Mouse (Mus musculus) forebrain, embryonic 16.5 days (tissue): ENCODE results near the gene Med31. TPM values are rescaled to one million over a fixed set of nuclear protein-coding genes. Genes with fewer than 3 reads are reported as not detected.
"Not testable (repeated sequence)": the region's sequence is repeated elsewhere in the genome, so short reads cannot be mapped to it uniquely, and the experiment has no call there.

ENCODE experiments used
- ATAC-seq: fragments of 200-750 bp; cut with Nextera tagmentation; 2 replicates; pipeline ENCODE4 v1.8.0; 2017; ENCODE audit warnings: mild to moderate bottlenecking, moderate library complexity
- H3K27ac ChIP-seq: fragments of 300-500 bp; sonication (generic); 2 replicates; pipeline ENCODE4 v1.5.1; 2014; ENCODE audit warnings: low read length, control low read depth
- H3K27me3 ChIP-seq: fragments of 300-500 bp; sonication (generic); replicated peaks from 2 replicates; pipeline ENCODE4 v1.6.1; 2014; ENCODE audit warnings: low read length; ENCODE audit not compliant: control insufficient read depth, insufficient read depth
- H3K36me3 ChIP-seq: fragments of 300-500 bp; sonication (generic); 2 replicates; pipeline ENCODE4 v1.6.1; 2014; ENCODE audit not compliant: control insufficient read depth, insufficient read depth
- H3K4me1 ChIP-seq: fragments of 300-500 bp; sonication (generic); replicated peaks from 2 replicates; pipeline ENCODE4 v1.6.1; 2014; ENCODE audit warnings: low read length; ENCODE audit not compliant: control insufficient read depth, insufficient read depth
- H3K4me2 ChIP-seq: fragments of 300-500 bp; sonication (generic); 2 replicates; pipeline ENCODE4 v1.6.1; 2014; ENCODE audit warnings: mild to moderate bottlenecking, low read length, control low read depth
- H3K4me3 ChIP-seq: fragments of 300-500 bp; sonication (generic); replicated peaks from 2 replicates; pipeline ENCODE4 v1.5.1; 2014; ENCODE audit warnings: mild to moderate bottlenecking, low read length, control low read depth
- H3K9ac ChIP-seq: fragments of 300-500 bp; sonication (generic); replicated peaks from 2 replicates; pipeline ENCODE4 v1.6.1; 2014; ENCODE audit warnings: low read depth, low read length, control low read depth
- H3K9me3 ChIP-seq: fragments of 300-500 bp; sonication (generic); 2 replicates; pipeline ENCODE4 v1.6.1; 2016; ENCODE audit warnings: low read length; ENCODE audit not compliant: control insufficient read depth
- WGBS: fragments of 180-500 bp; shearing (Covaris S2); extraction: QIAGEN DNeasy Blood & Tissue Kit; methylation state at CpG from one replicate; pipeline ENCODE4 v1.1.7; 2014; 5-methylcytosine and 5-hydroxymethylcytosine counted together
- polyA plus RNA-seq: library from polyadenylated mRNA; unstranded; fragments of >200 nt; fragmentation: Nextera tagmentation; extraction: Ambion mirVana; gene quantifications from 2 replicates; pipeline ENCODE4 v1.2.1, GENCODE M21; 2015

Gene Med31
- polyA plus RNA-seq, 1 experiment from 2014 or later = 67.8 TPM

GRCm38 (mm10) chr11:72176553-72176952, 38.8 kb downstream of the Med31 start:
- 17% methylated on average over 3 of the region's 3 CpGs for WGBS
- 0 out of 2 replicates have a peak, but pooled peaks have one; percentile 6 for ATAC-seq
- H3K36me3 ChIP-seq = peaks cover 9% of the 10 kb centered on the region

DNA sequence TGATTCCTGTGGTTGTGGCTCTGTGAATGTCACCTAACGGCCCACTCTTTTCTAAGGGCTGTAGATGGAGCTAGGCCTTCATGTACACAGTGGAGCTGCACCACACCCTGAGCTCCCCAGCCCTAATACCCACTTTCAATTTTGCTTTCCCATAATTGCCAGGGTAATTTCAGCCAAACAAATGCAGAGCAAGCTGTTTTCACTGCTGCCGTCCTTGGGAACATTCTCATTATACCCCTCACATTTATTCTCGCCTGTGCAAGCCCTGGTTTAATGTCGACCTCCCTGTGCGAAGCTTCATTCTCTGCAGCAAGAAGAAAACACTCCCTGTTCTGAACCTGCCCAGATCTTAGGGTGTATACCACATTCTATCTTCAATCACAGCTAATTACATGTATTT, 39.4 kb downstream of the Med31 start:
- ATAC-seq = peak; percentile 43; the same call in 1 of the 2 replicates

More at GRCm38 (mm10) chr11:72176553-72176952, 38.8 kb downstream of the Med31 start:
- Histone ChIP-seq H3K4me2 (no peak overlapping the region), H3K27ac (no peak overlapping the region), H3K4me1 (no peaks in the 10 kb centered on the region), H3K27me3 (no peaks in the 10 kb centered on the region), H3K9me3 (no peaks in the 10 kb centered on the region), H3K4me3 (no peak overlapping the region), H3K9ac (no peak overlapping the region)

DNA sequence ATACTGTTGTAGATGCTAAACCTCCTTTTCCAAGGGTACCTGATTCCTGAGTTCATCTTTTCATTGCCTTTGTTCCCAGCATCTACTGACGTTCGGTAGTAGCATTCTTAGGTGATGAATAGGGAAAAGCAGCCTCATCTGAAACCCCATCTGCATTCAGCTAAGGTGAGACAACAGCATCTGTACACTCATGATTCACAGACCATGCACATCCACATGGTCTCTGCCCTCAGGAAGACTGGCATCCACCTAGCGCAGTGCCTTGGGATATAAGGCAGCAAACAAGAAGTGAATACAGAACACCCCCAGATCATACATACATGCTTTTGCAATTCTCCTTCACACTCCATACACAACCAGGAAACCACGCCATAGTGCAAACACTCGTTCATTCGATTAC, 40.7 kb downstream of the Med31 start:
- 92% methylated on average over 6 of the region's 6 CpGs for WGBS
- Histone ChIP-seq H3K9ac (no peak overlapping the region), H3K4me1 (no peaks in the 10 kb centered on the region), H3K27me3 (no peaks in the 10 kb centered on the region), H3K9me3 (no peaks in the 10 kb centered on the region), H3K4me3 (no peak overlapping the region), H3K36me3 (peaks cover 9% of the 10 kb centered on the region), H3K4me2 (no peak overlapping the region), H3K27ac (no peak overlapping the region)
- no peak for ATAC-seq

More for the DNA sequence above, 39.4 kb downstream of the Med31 start:
- Histone ChIP-seq H3K4me1 (no peaks in the 10 kb centered on the region), H3K27ac (no peak overlapping the region), H3K36me3 (peaks cover 9% of the 10 kb centered on the region), H3K4me2 (no peak overlapping the region), H3K4me3 (no peak overlapping the region), H3K27me3 (no peaks in the 10 kb centered on the region), H3K9me3 (no peaks in the 10 kb centered on the region), H3K9ac (no peak overlapping the region)
- 40% methylated on average over 5 of the region's 5 CpGs for WGBS

DNA sequence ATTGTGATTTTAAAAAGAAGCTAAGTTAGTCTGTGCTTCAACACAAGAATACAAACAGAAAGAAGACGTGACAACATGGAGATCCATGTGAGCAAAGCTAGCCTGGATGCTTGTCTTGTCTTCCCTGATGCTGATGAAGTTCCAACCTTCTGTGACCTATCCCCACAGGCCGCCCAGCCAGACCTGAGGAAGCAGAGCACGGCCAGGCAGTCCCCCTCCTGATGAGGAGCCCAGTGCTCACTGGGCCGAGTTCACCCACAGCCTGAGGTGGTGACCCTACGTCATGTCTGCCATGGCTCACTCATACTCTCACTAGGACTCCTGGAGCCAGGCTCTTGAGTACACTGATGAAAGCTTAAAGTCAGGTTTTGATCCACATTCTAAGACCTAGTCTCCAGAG, 41.9 kb downstream of the Med31 start:
- no peak overlapping the region for H3K27ac ChIP-seq
- H3K4me2 ChIP-seq = no peak overlapping the region
- ATAC-seq = no peak
- no peak overlapping the region for H3K9ac ChIP-seq
- peaks cover 11% of the 10 kb centered on the region for H3K36me3 ChIP-seq
- WGBS = 96% methylated on average over 5 of the region's 5 CpGs
- H3K9me3 ChIP-seq = no peaks in the 10 kb centered on the region
- no peaks in the 10 kb centered on the region for H3K4me1 ChIP-seq
- H3K4me3 ChIP-seq = no peak overlapping the region
- no peaks in the 10 kb centered on the region for H3K27me3 ChIP-seq

GRCm38 (mm10) chr11:72171906-72172305, 43.5 kb downstream of the Med31 start:
- WGBS = 77% methylated on average over 4 of the region's 4 CpGs

DNA sequence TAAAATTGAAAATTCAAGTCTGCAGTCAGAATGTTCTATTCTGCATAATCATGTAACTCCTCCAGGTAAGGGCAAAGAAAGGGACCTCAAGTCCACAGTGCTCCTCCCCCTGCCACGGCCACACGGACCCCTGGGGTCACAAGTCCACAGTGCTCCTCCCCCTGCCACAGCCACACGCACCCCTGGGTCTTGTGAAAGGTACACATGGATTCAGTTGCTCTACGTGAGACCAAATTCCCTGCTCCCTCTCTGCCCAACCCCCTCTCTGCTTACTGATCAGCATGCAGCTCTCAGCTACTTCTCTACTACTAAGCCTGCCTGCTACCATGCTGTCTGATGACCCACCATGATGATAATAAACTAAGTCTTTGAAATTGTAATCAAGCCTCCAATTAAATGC, 45.5 kb downstream of the Med31 start:
- H3K9ac ChIP-seq = no peak overlapping the region
- no peak overlapping the region for H3K27ac ChIP-seq
- H3K27me3 ChIP-seq = no peaks in the 10 kb centered on the region
- H3K4me2 ChIP-seq = no peak overlapping the region
- H3K9me3 ChIP-seq = no peaks in the 10 kb centered on the region
- no peak for ATAC-seq
- H3K4me1 ChIP-seq = no peaks in the 10 kb centered on the region
- WGBS = 89% methylated on average over 4 of the region's 4 CpGs
- H3K36me3 ChIP-seq = peaks cover 27% of the 10 kb centered on the region
- no peak overlapping the region for H3K4me3 ChIP-seq

More at GRCm38 (mm10) chr11:72171906-72172305, 43.5 kb downstream of the Med31 start:
- peaks cover 14% of the 10 kb centered on the region for H3K36me3 ChIP-seq
- H3K9ac ChIP-seq, H3K27me3 ChIP-seq, ATAC-seq, H3K4me3 ChIP-seq, H3K9me3 ChIP-seq, H3K27ac ChIP-seq, H3K4me2 ChIP-seq, H3K4me1 ChIP-seq: not testable (repeated sequence)

GRCm38 (mm10) chr11:72163198-72163597, 52.2 kb downstream of the Med31 start:
- Histone ChIP-seq H3K9me3 (no peaks in the 10 kb centered on the region), H3K27me3 (no peaks in the 10 kb centered on the region), H3K27ac (no peak overlapping the region), H3K9ac (no peak overlapping the region), H3K4me2 (no peak overlapping the region), H3K36me3 (peaks cover 21% of the 10 kb centered on the region), H3K4me1 (no peaks in the 10 kb centered on the region), H3K4me3 (no peak overlapping the region)
- whole genome bisulfite sequencing = 99% methylated on average over 2 of the region's 2 CpGs
- no peak for ATAC-seq

Other genes starting within 250 kb of the Med31 start
- gene Aipl1, start 178.1 kb downstream of the Med31 start, polyA plus RNA-seq = 0.11 and 0.27 TPM in 2 replicates
- 64.1 and 80.3 TPM in 2 replicates for gene Pimreg, start 173.6 kb downstream of the Med31 start, polyA plus RNA-seq
- gene Pitpnm3, start 79.8 kb downstream of the Med31 start, polyA plus RNA-seq = 2.0 and 3.0 TPM in 2 replicates
- 1.6 TPM in 2 replicates for gene Gm43951, start 8.8 kb downstream of the Med31 start, polyA plus RNA-seq
- gene 4933427D14Rik, start 8.1 kb downstream of the Med31 start, polyA plus RNA-seq = 23.6 and 24.3 TPM in 2 replicates
- 131 and 138 TPM in 2 replicates for gene Txndc17, start 8.0 kb downstream of the Med31 start, polyA plus RNA-seq
- gene Slc13a5, start 51.6 kb upstream of the Med31 start, polyA plus RNA-seq = 0.35 and 0.65 TPM in 2 replicates
- 1.2 and 1.7 TPM in 2 replicates for gene Xaf1, start 86.0 kb upstream of the Med31 start, polyA plus RNA-seq
- not detected in 2 replicates for gene Fbxo39, start 98.9 kb upstream of the Med31 start, polyA plus RNA-seq
- gene Tekt1, start 146.8 kb upstream of the Med31 start, polyA plus RNA-seq = 8.0 and 9.1 TPM in 2 replicates
- 4.5 and 8.0 TPM in 2 replicates for gene Smtnl2, start 196.1 kb upstream of the Med31 start, polyA plus RNA-seq
- not detected in 2 replicates for gene Ggt6, start 219.9 kb upstream of the Med31 start, polyA plus RNA-seq
- gene Mybbp1a, start 225.8 kb upstream of the Med31 start, polyA plus RNA-seq = 94.8 and 98.2 TPM in 2 replicates